Comparison of ENCODE assay signal across 9 mouse cellular contexts in the genomic region with DNA sequence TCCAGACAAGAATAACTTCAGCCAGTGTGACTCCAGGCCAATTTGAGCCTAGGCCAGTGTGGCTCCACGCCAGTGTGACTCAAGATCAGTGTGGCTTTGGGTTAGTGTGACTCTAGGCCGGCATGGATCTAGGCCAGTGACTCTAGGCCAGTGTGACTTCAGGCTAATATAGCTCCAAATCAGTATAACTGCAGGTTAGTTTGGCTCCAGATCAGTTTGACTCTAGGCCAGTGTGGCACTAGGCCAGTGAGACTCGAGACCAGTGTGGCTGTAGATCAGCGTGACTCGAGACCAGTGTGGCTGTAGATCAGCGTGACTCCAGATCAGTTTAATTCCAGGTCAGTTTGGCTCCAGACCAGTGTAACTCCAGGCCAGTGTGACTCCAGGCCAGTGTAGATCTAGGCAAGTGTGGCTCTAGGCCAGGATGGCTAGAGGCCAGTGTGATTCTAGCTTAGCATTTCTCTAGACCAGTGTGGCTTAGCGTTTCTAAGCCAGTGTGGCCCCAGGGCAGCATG. TPM values are rescaled to one million over a fixed set of nuclear protein-coding genes. Genes with fewer than 3 reads are reported as not detected.
DNase-seq lines count a peak whose midpoint lies in the region; ATAC-seq and TF ChIP-seq lines count a peak whose summit lies in the region.
"Had no signal": no experiment of that assay in that cellular context is flagged by ENCODE, and none has a peak within 500 bp of the region (broad histone marks: within the 10 kb centered on the region; RNA-seq: fewer than 3 reads in every experiment).

No protein-coding gene starts in this region.

- no peak overlapping the region for H3K4me3 ChIP-seq in hindbrain, postnatal 0 days (ENCODE audit: low read length)
- no peak overlapping the region for H3K4me3 ChIP-seq in hindbrain, embryonic 13.5 days
- no peak overlapping the region for H3K4me3 ChIP-seq in heart, adult 2 months
- no peak overlapping the region for H3K4me3 ChIP-seq in lung, postnatal 0 days (ENCODE audit: low read depth, low read length)

- H3K9me3 ChIP-seq in hindbrain, postnatal 0 days (ENCODE audit: low read length): no peaks in the 10 kb centered on the region
- no peaks in the 10 kb centered on the region for H3K9me3 ChIP-seq in hindbrain, embryonic 13.5 days
- no peaks in the 10 kb centered on the region for H3K9me3 ChIP-seq in lung, postnatal 0 days (ENCODE audit: low read length)

- H3K79me2 ChIP-seq in heart, adult 2 months (replicated peaks; ENCODE audit: control insufficient read depth, insufficient read depth, low read length): no peaks in the 10 kb centered on the region

- intact Hi-C loops in heart, adult 2 months (cut with DNase I): no loop called here

- peak; percentile 6 for DNase-seq in hindbrain, postnatal 0 days (ENCODE audit: low spot score)
- DNase-seq in brain, adult 2 months (ENCODE audit: low read depth, low spot score): peak; percentile 91
- peak; percentile 88 to 90 for DNase-seq in heart, adult 2 months
- peak; percentile 29 for DNase-seq in lung, postnatal 0 days (ENCODE audit: low spot score)
- DNase-seq in MN1 (ENCODE audit: low spot score): no peak
- DNase-seq in B cell, adult 2 months: no peak

- no peaks in the 10 kb centered on the region for H3K27me3 ChIP-seq in hindbrain, postnatal 0 days (ENCODE audit: insufficient read depth, low read length)
- no peaks in the 10 kb centered on the region for H3K27me3 ChIP-seq in hindbrain, embryonic 13.5 days
- H3K27me3 ChIP-seq in heart, adult 2 months (ENCODE audit: control insufficient read depth, insufficient read depth, low read length): no peaks in the 10 kb centered on the region
- H3K27me3 ChIP-seq in lung, postnatal 0 days (replicated peaks; ENCODE audit: insufficient read depth, low read length): no peaks in the 10 kb centered on the region
- H3K27me3 ChIP-seq: CH12.LX had no signal

- TF ChIP-seq EP300 in heart, adult 2 months (IDR thresholded peaks at IDR 0.05; ENCODE audit: insufficient read depth, low read depth, low read length): peak; percentile 67; the same call in 1 of the 2 replicates
- no peak for TF ChIP-seq EP300 in lung, postnatal 0 days (IDR thresholded peaks at IDR 0.05)

- TF ChIP-seq CTCF in hindbrain, postnatal 0 days (IDR thresholded peaks at IDR 0.05; ENCODE audit: low read depth): no peak
- TF ChIP-seq CTCF in heart, adult 2 months (IDR thresholded peaks at IDR 0.05): no peak
- no peak for TF ChIP-seq CTCF in lung, postnatal 0 days (IDR thresholded peaks at IDR 0.05)

- H3K4me2 ChIP-seq in hindbrain, postnatal 0 days (ENCODE audit: low read depth, low read length): no peak overlapping the region
- H3K4me2 ChIP-seq in hindbrain, embryonic 13.5 days: no peak overlapping the region
- H3K4me2 ChIP-seq in lung, postnatal 0 days (replicated peaks; ENCODE audit: low read depth, low read length): no peak overlapping the region

- H3K9ac ChIP-seq in hindbrain, postnatal 0 days (replicated peaks; ENCODE audit: low read length): no peak overlapping the region
- no peak overlapping the region for H3K9ac ChIP-seq in hindbrain, embryonic 13.5 days
- no peak overlapping the region for H3K9ac ChIP-seq in heart, adult 2 months (ENCODE audit: low read depth, low read length)
- H3K9ac ChIP-seq in lung, postnatal 0 days (replicated peaks; ENCODE audit: low read depth): no peak overlapping the region

- no peaks in the 10 kb centered on the region for H3K4me1 ChIP-seq in hindbrain, postnatal 0 days (ENCODE audit: insufficient read depth, low read length)
- H3K4me1 ChIP-seq in hindbrain, embryonic 13.5 days (replicated peaks): no peaks in the 10 kb centered on the region
- H3K4me1 ChIP-seq in heart, adult 2 months (ENCODE audit: control insufficient read depth, insufficient read depth, low read length): no peaks in the 10 kb centered on the region
- H3K4me1 ChIP-seq in lung, postnatal 0 days (ENCODE audit: insufficient read depth, low read depth, low read length): no peaks in the 10 kb centered on the region

- no peak for TF ChIP-seq POLR2A in heart, adult 2 months (IDR thresholded peaks at IDR 0.05; ENCODE audit: insufficient read depth, low read depth, low read length)

- peaks cover 59% of the 10 kb centered on the region for H3K36me3 ChIP-seq in hindbrain, postnatal 0 days (ENCODE audit: insufficient read depth, low read length)
- peaks cover 72% of the 10 kb centered on the region for H3K36me3 ChIP-seq in hindbrain, embryonic 13.5 days
- peaks cover 5% of the 10 kb centered on the region; the same call in 1 of the 2 replicates for H3K36me3 ChIP-seq in heart, adult 2 months (ENCODE audit: control insufficient read depth, insufficient read depth, low read length)
- peaks cover 61% of the 10 kb centered on the region for H3K36me3 ChIP-seq in lung, postnatal 0 days (ENCODE audit: insufficient read depth, low read length)

- 60% methylated on average over 7 of the region's 7 CpGs for WGBS in hindbrain, postnatal 0 days
- 92% methylated on average over 7 of the region's 7 CpGs for WGBS in hindbrain, embryonic 13.5 days
- WGBS in heart, adult 2 months: 26% methylated on average over 7 of the region's 7 CpGs
- WGBS in lung, postnatal 0 days: 75% methylated on average over 7 of the region's 7 CpGs

- no peak overlapping the region for H3K27ac ChIP-seq in hindbrain, postnatal 0 days
- no peak overlapping the region for H3K27ac ChIP-seq in hindbrain, embryonic 13.5 days
- H3K27ac ChIP-seq in heart, adult 2 months: peak overlapping the region; percentile 20
- H3K27ac ChIP-seq in lung, postnatal 0 days (ENCODE audit: low read length): no peak overlapping the region

- 0 out of 2 replicates have a peak, but pooled peaks have one; percentile 22 for ATAC-seq in hindbrain, postnatal 0 days
- no peak for ATAC-seq in hindbrain, embryonic 13.5 days (ENCODE audit: low FRiP score)
- ATAC-seq in lung, postnatal 0 days: peak; percentile 48
- no peak for ATAC-seq in granulocyte monocyte progenitor cell, adult 5-6 weeks (replicated peaks; ENCODE audit: poor library complexity, severe bottlenecking)

RNA-seq across cellular contexts. Expression of gene Ice1, which starts 47.1 kb away (rescaled TPM):
- total RNA-seq in hindbrain, postnatal 0 days (2014; rRNA removed): 59.7 and 60.1 TPM in 2 replicates
- polyA plus RNA-seq in hindbrain, postnatal 0 days (2015; fragmentation: Nextera tagmentation; extraction: Ambion mirVana): 18.7 and 21.5 TPM in 2 replicates
- polyA plus RNA-seq in hindbrain, embryonic 13.5 days (2015; fragmentation: Nextera tagmentation; extraction: Ambion mirVana): 28.5 and 29.3 TPM in 2 replicates
- 10 to 100 TPM; 25.7 to 30.4 TPM for total RNA-seq in heart, adult 2 months (2021)
- polyA plus RNA-seq in heart, adult 2 months (2012; rRNA removed): 24.3 and 44.7 TPM in 2 replicates
- 10.8 and 12.3 TPM in 2 replicates for polyA plus RNA-seq in lung, postnatal 0 days (2015; fragmentation: Nextera tagmentation; extraction: Ambion mirVana)
- 33.6 and 37.3 TPM in 2 replicates for total RNA-seq in granulocyte monocyte progenitor cell, adult 5-6 weeks (2014; fragmentation: Nextera tagmentation)
- 24.9 TPM in 2 replicates for total RNA-seq in granulocyte monocyte progenitor cell, adult 5-6 weeks (2017)

Comparison
In these comparisons a context has a peak if more than half of its experiments do, and no peak if none do; other contexts are left out.
1. ATAC-seq: peak in hindbrain, postnatal 0 days (single experiment) and lung, postnatal 0 days (single experiment); none in hindbrain, embryonic 13.5 days (single experiment) and granulocyte monocyte progenitor cell, adult 5-6 weeks (single experiment).
2. DNase-seq: peak in hindbrain, postnatal 0 days (single experiment), brain, adult 2 months (single experiment), heart, adult 2 months (2 of 2) and lung, postnatal 0 days (single experiment); none in MN1 (single experiment) and B cell, adult 2 months (0 of 2).